Mouse (Mus musculus) gastrocnemius, adult 18-20 months (tissue): ENCODE results near the gene Btbd18. TPM values are rescaled to one million over a fixed set of nuclear protein-coding genes. Genes with fewer than 3 reads are reported as not detected.

Experiments used
- DNase-seq: peaks from one replicate; pipeline ENCODE4 v3.0.0; 2021; ENCODE audit warnings: low spot score
- total RNA-seq, 2 experiments: library from RNA; stranded (reverse); gene quantifications; 2 replicates each; pipeline ENCODE4 v1.2.3; 2021

The Btbd18 gene
- total RNA-seq, 2 experiments from 2014 or later: not detected

GRCm38 (mm10) chr2:84703497-84703896, 44.6 kb downstream of the Btbd18 start:
- DNase-seq: no peak

- no peak for DNase-seq
These were observed 45.5 kb downstream of the Btbd18 start for GRCm38 (mm10) chr2:84704329-84704728.

- DNase-seq: no peak
These were observed 46.4 kb downstream of the Btbd18 start for GRCm38 (mm10) chr2:84705295-84705694.

- DNase-seq: no peak
These were observed 48.6 kb downstream of the Btbd18 start for GRCm38 (mm10) chr2:84707523-84707922.

GRCm38 (mm10) chr2:84711898-84712297, 53.0 kb downstream of the Btbd18 start:
- DNase-seq: no peak

GRCm38 (mm10) chr2:84714422-84714810, 55.5 kb downstream of the Btbd18 start:
- no peak for DNase-seq

GRCm38 (mm10) chr2:84714811-84715561, 56.1 kb downstream of the Btbd18 start, which contains the start of gene Zdhhc5:
Gene Zdhhc5 (minus strand): TSS chr2:84715180.
- peak; percentile 99 for DNase-seq

- no peak for DNase-seq
These were observed 56.9 kb downstream of the Btbd18 start for GRCm38 (mm10) chr2:84715562-84716361.

- DNase-seq: peak; percentile 24
These were observed 57.8 kb downstream of the Btbd18 start for GRCm38 (mm10) chr2:84716423-84717355.

- DNase-seq: no peak
These were observed 58.5 kb downstream of the Btbd18 start for GRCm38 (mm10) chr2:84717357-84717756.

Other genes with a start within 250 kb of the Btbd18 start
- gene Calcrl, start 233.7 kb upstream of the Btbd18 start, total RNA-seq: 10 to 100 TPM; 11.1 TPM
- gene Tfpi, start 182.3 kb upstream of the Btbd18 start, total RNA-seq: 1 to 10 TPM; 2.2 to 2.9 TPM
- gene Ctnnd1, start 8.3 kb upstream of the Btbd18 start, total RNA-seq: 10 to 100 TPM; 23.2 to 29.2 TPM
- gene Selenoh, start 11.7 kb downstream of the Btbd18 start, total RNA-seq: 10 to 100 TPM; 12.0 to 14.4 TPM
- gene Gm28635, start 19.0 kb downstream of the Btbd18 start, total RNA-seq: 1 to 10 TPM in 1 of 2 experiments, under 1 TPM in 1; 0.59 to 2.2 TPM
- gene Med19, start 19.3 kb downstream of the Btbd18 start, total RNA-seq: 1 to 10 TPM; 7.7 to 8.5 TPM
- 10 to 100 TPM; 45.5 to 47.7 TPM for gene Tmx2, start 20.1 kb downstream of the Btbd18 start, total RNA-seq
- gene Zdhhc5, start 56.1 kb downstream of the Btbd18 start, total RNA-seq: 10 to 100 TPM; 72.0 to 78.9 TPM
- gene Clp1, start 68.3 kb downstream of the Btbd18 start, total RNA-seq: 1 to 10 TPM; 3.3 to 3.8 TPM
- gene Ypel4, start 75.0 kb downstream of the Btbd18 start, total RNA-seq: under 1 TPM; 0.38 to 0.57 TPM
- under 1 TPM in 1 of 2 experiments, not detected in 1; 0.43 TPM for gene Gm19426, start 84.6 kb downstream of the Btbd18 start, total RNA-seq
- 10 to 100 TPM; 50.8 to 72.0 TPM for gene Serping1, start 116.4 kb downstream of the Btbd18 start, total RNA-seq
- 1 to 10 TPM; 2.9 to 3.7 TPM for gene Ube2l6, start 139.7 kb downstream of the Btbd18 start, total RNA-seq
- 100 to 1,000 TPM; 104 to 119 TPM for gene Smtnl1, start 163.6 kb downstream of the Btbd18 start, total RNA-seq
- 10 to 100 TPM; 38.2 to 57.8 TPM for gene Timm10, start 167.9 kb downstream of the Btbd18 start, total RNA-seq
- 10 to 100 TPM; 11.0 to 12.7 TPM for gene Slc43a1, start 179.8 kb downstream of the Btbd18 start, total RNA-seq
- gene Rtn4rl2, start 227.6 kb downstream of the Btbd18 start, total RNA-seq: under 1 TPM; 0.52 to 0.62 TPM